Mouse (Mus musculus): ENCODE measurements around the gene Zmynd8. TPM values are rescaled to one million over a fixed set of nuclear protein-coding genes. Genes with fewer than 3 reads are reported as not detected.
"Not testable (repeated sequence)": the region's sequence is repeated elsewhere in the genome, so short reads cannot be mapped to it uniquely, and the experiment has no call there.

Gene Zmynd8
- total RNA-seq, 2 experiments from 2014 or later: 48.7 to 55.5 TPM

DNA sequence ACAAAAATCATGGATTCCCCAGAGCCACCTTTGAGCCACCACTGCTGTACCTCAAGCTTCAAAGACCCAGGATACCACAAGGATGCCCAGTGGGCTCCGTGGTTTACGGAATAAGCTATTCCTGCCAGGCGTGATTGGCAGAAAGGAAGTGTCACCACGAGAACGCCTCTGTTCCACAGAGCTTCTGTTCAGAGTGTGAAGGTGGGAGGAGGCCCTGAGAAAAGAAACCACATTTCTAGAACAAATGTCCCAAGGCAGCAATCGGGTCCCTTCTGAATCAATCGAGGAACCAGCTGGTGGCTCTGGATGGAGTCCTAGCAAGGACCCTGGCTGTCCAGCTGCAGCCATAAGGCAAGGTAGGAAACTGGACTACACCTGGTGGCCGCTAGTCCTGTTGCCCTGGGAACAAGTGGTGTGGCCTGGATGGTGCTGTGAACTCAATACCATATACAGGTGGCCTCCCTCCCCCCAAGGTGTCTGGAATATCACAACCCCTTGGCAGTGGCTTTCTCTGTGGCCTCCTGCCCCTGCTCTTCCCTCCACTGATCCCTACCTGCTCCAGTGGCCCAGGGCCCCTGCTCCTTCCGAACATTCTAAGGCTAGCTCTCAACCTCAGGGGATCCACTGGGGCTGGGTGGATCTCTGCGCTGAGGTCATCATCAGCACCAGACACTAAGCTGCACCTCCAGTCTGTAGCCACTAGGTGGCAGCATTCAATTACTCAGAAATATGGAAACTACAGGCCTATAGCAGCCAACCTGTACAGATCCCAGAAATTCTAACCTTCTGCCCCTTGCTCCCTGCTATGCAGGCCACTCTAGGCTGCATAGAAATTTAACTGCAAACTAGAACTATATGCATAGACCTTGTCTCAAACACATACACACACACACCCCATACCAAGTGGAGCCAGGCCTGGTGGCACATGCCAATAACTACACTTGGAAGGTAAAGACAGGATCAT lies 79.5 kb downstream of the Zmynd8 start:
- intact Hi-C loops (cut with DNase I): loop anchor here (1.0 to 10.0 kb wide), 2 partner anchors 95 to 746 kb away; no protein-coding TSS in a partner anchor

GRCm38 (mm10) chr2:165818570-165818969 lies 80.2 kb downstream of the Zmynd8 start:
- DNase-seq: no peak
- intact Hi-C loops (cut with DNase I): loop anchor here (10.0 kb wide), 1 partner anchor 746 kb away; no protein-coding TSS in a partner anchor

More for the DNA sequence above, 79.5 kb downstream of the Zmynd8 start:
- peak; percentile 83 to 84 for DNase-seq

DNA sequence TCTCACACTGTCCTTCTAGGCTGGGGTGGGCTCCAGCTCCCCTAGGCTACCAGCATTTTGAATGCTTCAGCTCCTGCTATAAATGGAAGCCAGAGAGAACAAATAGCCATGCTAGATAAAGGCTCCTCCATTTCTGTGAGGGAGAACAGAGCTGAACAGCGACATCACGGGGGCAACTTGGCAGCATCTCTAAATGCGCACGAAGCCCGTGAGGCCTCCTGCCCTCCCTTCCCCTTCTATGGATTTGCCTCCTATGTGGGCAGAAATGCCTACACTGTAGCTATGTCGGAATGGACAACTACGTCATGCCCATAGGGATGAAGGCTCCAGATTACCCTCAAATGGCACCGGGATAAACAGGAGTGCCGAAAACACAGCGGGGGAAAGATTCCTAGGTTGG lies 81.4 kb downstream of the Zmynd8 start:
- DNase-seq: peak in 1 of 2 experiments; percentile 60
- intact Hi-C loops (cut with DNase I): loop anchor here (10.0 kb wide), 1 partner anchor 747 kb away; no protein-coding TSS in a partner anchor

GRCm38 (mm10) chr2:165815103-165815880 lies 83.5 kb downstream of the Zmynd8 start:
- DNase-seq: no peak
- intact Hi-C loops (cut with DNase I): loop anchor here (10.0 kb wide), 1 partner anchor 750 kb away; no protein-coding TSS in a partner anchor

- intact Hi-C loops (cut with DNase I): loop anchor here (10.0 kb wide), 1 partner anchor 752 kb away; no protein-coding TSS in a partner anchor
- DNase-seq: no peak
Measured at GRCm38 (mm10) chr2:165812889-165813288, 85.9 kb downstream of the Zmynd8 start.

- intact Hi-C loops (cut with DNase I): loop anchor here (10.0 kb wide), 1 partner anchor 753 kb away; no protein-coding TSS in a partner anchor
- peak; percentile 67 to 80 for DNase-seq
Measured at GRCm38 (mm10) chr2:165811536-165811935, 87.3 kb downstream of the Zmynd8 start.

DNA sequence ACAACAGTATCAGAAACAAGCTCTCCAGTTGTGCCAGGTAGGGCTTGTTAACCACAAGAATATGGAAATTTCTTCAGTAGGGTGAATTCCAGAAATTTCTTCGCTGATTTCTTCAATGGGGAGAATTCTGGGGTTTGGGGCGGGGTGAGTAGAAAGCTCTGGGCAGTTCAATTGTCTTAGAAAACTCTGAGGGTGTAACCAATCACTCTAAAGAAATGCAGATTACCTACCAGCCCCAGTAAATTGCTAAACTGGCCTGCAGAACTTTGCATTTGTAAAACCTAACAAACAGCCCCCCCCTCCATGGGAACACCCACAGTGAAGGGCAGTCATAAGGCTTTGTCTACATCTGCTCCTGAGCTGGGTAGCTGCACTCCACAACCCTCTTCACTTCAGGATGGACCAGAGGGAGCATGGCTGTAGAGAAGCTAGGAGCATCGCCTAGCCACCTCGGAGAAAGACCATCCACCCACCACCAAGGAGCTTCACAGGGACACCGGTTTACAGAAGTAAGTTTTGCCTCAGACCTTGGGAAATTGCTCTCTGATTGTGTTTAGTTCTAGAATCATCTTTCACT lies 88.8 kb downstream of the Zmynd8 start:
- intact Hi-C loops (cut with DNase I): loop anchor here (10.0 kb wide), 1 partner anchor 755 kb away; no protein-coding TSS in a partner anchor

DNA sequence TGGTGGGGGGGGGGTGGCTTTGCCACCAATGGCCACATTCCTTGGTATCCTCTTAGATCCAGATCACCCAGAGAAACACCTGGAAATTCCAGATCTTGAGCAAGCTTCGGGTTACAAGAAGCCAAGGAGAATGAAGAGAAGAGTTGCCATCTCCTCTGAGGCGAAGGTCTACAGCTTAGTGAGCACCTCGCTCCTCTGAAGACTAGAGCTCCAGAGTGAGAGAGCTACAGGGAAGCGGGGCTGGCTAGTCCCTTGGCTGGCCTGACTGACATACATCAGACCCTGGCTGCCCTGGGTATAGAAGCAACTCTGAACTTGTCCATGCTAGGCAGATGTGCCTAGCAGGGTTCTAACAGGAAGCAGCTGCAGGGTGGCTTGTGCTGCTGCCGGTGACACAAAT lies 89.7 kb downstream of the Zmynd8 start:
- no peak for DNase-seq
- intact Hi-C loops (cut with DNase I): no loop called here

More for the DNA sequence above, 88.8 kb downstream of the Zmynd8 start:
- no peak for DNase-seq

DNA sequence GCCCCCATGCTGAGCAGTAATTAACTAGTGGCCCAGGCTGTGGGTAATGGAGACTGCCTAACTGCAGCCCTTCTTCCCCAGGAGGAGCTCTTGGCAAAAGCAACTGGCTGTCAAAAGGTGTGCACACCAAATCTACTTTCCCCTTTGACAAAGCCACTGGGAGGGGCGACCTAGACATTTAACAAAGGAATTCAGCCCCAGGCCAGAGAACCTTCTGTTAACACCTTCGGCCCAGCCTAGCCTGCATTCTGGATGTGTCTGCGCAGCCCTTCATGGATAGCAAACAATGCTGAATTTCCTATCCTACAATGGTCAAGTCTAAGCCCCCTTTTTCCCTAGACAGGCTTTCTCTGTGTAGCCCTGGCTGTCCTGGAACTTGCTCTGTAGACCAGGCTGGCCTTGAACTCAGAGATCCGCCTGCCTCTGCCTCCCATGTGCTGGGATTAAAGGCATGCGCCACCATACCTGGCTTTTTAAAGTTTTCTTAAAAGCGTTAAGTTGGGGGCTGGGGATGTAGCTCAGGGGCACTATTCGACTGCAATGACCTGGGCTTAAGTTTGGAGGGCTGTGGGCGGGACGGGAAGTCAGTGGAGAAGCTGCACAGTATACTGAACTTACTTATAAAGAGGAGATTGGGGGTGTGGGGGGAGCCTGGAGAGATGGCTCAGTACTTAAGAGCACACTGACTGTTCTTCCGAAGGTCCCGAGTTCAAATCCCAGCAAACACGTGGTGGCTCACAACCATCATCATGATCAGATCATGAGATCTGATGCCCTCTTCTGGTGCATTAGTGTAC lies 90.4 kb downstream of the Zmynd8 start:
- no peak for DNase-seq
- intact Hi-C loops (cut with DNase I): no loop called here

DNA sequence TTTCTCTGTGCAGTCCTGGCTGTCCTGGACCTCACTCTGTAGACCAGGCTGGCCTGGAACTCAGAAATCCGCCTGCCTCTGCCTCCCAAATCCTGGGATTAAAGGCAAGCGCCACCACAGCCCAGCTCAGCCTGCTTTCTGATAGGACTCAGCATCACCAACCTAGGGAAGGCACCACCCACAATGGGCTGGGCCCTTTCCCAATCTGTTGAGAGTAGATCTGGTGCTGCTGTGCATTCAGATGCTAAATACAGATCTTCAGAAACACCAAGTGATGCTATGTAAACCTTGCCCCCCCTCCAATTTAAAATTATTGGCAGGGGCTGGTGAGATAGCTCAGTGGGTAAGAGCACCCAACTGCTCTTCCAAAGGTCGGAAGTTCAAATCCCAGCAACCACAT lies 98.6 kb downstream of the Zmynd8 start:
- intact Hi-C loops (cut with DNase I); DNase-seq: not testable (repeated sequence)

- intact Hi-C loops (cut with DNase I): no loop called here
- DNase-seq: no peak
Measured at GRCm38 (mm10) chr2:165797876-165798275, 100.9 kb downstream of the Zmynd8 start.

GRCm38 (mm10) chr2:165793283-165793638 lies 105.6 kb downstream of the Zmynd8 start:
- no peak for DNase-seq

DNA sequence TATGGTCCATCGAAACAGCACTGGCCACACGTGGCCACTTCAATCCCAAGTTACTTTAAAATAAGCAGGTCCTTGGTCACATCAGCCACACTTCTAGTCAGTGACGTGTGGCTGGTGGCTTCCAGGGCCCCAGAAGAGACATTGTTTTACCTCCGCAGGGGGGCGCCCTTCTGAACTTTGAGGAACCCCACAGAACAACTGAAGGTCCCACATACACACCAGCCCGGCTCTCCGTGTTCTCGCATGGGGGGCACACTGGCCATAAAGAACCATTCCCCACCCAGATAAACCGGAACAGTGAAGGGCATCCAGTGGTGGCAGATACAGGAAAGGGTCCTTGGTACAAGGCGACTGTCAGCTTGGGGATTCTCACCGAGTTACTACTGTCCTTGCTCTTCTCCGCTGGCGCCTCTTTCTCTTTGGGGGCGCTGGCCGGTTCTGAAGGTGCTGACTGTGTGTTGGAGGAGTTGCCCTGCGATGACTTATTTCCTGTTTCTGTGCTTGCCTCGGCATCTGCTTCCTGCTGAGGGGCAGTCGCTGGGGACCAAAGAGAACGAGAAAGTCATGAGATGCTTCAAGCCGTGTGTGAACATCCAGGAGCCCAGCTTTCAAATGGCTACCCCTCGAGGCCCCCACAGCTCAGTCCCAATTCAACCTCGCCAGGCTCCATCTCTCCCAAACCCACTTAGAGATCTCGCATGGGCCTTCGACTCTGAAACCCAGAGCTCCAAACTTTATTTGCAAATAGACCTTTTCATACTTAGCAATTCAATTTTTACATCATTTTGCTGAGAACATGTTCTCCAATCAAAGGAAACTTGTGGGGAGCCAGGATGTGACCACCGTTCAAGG lies 106.2 kb downstream of the Zmynd8 start:
- intact Hi-C loops (cut with DNase I): no loop called here
- DNase-seq: no peak

More at GRCm38 (mm10) chr2:165793283-165793638, 105.6 kb downstream of the Zmynd8 start:
- intact Hi-C loops (cut with DNase I): no loop called here

DNA sequence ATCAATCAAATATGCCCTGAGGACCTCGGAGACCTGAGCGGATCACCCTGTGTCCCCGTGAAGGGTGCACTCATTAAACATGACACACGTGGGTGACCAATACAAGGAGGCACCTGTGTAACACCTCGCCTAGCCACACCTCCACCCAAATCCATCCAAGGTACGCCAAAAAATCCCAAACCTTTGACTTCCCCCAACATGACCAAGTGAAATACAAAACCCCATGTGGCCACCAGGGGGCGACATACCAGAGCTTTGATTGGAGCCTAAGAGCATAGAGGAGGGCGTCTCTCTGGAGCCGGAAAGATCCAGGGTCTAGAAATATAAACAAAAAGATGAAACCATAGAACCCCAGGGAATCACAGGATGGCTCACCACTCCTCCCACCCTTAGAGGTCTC lies 107.2 kb downstream of the Zmynd8 start:
- peak; percentile 59 to 76 for DNase-seq
- intact Hi-C loops (cut with DNase I): no loop called here

DNA sequence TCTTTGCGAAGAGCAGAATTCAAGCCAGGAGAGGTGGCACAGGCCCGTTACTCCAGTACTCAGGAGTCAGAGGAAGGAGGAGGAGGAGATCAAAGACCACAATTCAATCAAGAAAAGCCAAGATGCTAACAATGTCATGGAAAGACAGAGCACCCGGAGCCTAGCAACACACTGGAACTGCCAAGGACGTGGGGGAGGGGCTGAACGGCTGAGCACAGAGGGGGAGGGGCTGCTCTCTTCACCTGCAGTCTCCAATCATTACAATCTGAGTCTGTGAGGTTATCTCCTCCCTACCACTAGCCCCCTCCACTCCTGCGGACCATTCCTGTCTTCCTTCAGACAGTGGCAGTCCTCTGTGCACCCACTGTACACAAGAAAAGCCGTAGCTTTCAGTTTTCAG lies 107.8 kb downstream of the Zmynd8 start:
- DNase-seq: no peak
- intact Hi-C loops (cut with DNase I): no loop called here

- DNase-seq: no peak
- intact Hi-C loops (cut with DNase I): loop anchor here (10.0 kb wide), 1 partner anchor 775 kb away; no protein-coding TSS in a partner anchor
Measured at GRCm38 (mm10) chr2:165789667-165790066, 109.1 kb downstream of the Zmynd8 start.

DNA sequence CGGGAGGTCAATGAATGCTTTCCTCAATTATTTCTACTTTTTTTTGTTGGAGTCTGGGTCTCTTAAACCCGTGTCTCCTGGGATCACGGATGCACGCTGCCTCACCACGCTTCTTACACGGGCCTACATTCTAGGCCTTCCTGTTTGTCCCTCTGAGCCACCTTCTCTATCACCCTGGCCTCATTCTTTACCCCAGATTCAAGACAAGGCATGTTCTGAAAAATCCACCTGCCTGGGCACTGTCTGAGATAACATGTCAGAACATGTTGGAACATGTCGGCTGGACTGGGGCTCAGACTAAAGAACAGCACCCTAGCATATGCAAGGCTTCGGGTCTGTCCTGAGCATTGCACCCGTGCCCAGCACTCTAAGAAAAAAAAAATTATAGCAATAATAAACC lies 110.0 kb downstream of the Zmynd8 start:
- no peak for DNase-seq
- intact Hi-C loops (cut with DNase I): loop anchor here (10.0 kb wide), 1 partner anchor 776 kb away; no protein-coding TSS in a partner anchor

DNA sequence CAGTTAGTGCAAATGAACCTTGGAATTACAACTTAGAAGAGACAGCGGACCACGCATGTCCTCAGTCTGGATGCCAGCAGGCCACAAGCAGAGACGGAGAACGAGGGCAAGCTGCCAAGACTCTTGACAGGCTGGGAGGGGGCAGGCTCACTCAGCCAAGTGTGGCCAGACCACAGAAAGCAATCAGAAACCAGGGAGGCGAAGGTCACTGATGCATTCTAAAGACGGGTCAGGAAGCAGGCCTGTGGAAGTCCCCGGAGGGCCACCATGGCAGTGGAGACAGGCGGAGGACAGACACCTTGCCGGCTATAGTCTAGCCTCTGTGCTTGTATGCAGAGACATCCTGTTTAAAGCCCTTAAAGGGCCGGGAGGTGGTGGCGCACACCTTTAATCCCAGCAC lies 110.8 kb downstream of the Zmynd8 start:
- intact Hi-C loops (cut with DNase I): loop anchor here (10.0 kb wide), 1 partner anchor 777 kb away; no protein-coding TSS in a partner anchor
- peak; percentile 90 to 93 for DNase-seq

Measured in heart, postnatal 10 days (tissue).